Mouse (Mus musculus): Measurements from ENCODE around the gene Ccdc186. TPM values are rescaled to one million over a fixed set of nuclear protein-coding genes. Genes with fewer than 3 reads are reported as not detected.

Ccdc186 gene
- total and polyA plus RNA-seq, 3 experiments: 2.2 to 7.5 (median 3.4) TPM

GRCm38 (mm10) chr19:56826047-56826631, 4.1 kb upstream of the Ccdc186 start, which contains the start of gene Tdrd1:
Gene Tdrd1 (plus strand): TSS chr19:56826209.
- Histone ChIP-seq H3K9me3 (replicated peaks; ENCODE audit: low read length) (no peaks in the 10 kb centered on the region), H3K27ac (ENCODE audit: insufficient read depth, low read depth) (no peak within 1 kb of the TSS), H3K36me3 (replicated peaks in 1 of 2; ENCODE audit: control insufficient read depth in 1 of 2, insufficient read depth in 1 of 2, low read length in 1 of 2) (no peaks in the 10 kb centered on the region), H3K4me2 (ENCODE audit: insufficient read depth, low read depth, poor library complexity, severe bottlenecking) (no peak within 1 kb of the TSS), H3K79me2 (replicated peaks; ENCODE audit: control insufficient read depth, extremely low read depth, insufficient read depth, poor library complexity, severe bottlenecking) (0 out of 2 replicates have a peak, but pooled peaks cover 6% of the 10 kb centered on the region), H3K4me1 (ENCODE audit: control insufficient read depth in 1 of 2, insufficient read depth in 2 of 2) (peaks cover 0 to 7% of the 10 kb centered on the region in 2 experiments; a peak in 2 of 4 replicates), H3K9ac (ENCODE audit: insufficient read depth, low read depth) (no peak within 1 kb of the TSS), H3K4me3 (replicated peaks in 1 of 3; ENCODE audit: low read depth in 2 of 3, low read length in 2 of 3, poor library complexity in 1 of 3) (no peak within 1 kb of the TSS), H3K27me3 (replicated peaks) (peaks cover 2% of the 10 kb centered on the region)
- dilution Hi-C loops (cut with MboI; ENCODE audit: extremely low pct_ligation_motif_present, extremely low pct_unique_long_range_greater_than_20kb, low sequenced_read_pairs): no loop called here
- TF ChIP-seq IRF4 (IDR thresholded peaks at IDR 0.05; ENCODE audit: low read depth, low read length) (no peak), ETS1 (conservative IDR thresholded peaks at IDR 0.05; ENCODE audit: low read depth, low read length) (no peak), TCF12 (IDR thresholded peaks at IDR 0.05; ENCODE audit: low read depth, low read length) (no peak), UBTF (IDR thresholded peaks at IDR 0.05; ENCODE audit: low read depth, low read length) (no peak), ZC3H11A (IDR thresholded peaks at IDR 0.05; ENCODE audit: low read depth, low read length) (no peak), CTCF (conservative IDR thresholded peaks at IDR 0.05 in 1 of 2, IDR thresholded peaks at IDR 0.05 in 1 of 2; ENCODE audit: low read depth in 2 of 2, low read length in 2 of 2) (no peak), NRF1 (IDR thresholded peaks at IDR 0.05; ENCODE audit: low read depth, low read length) (no peak), KAT2A (IDR thresholded peaks at IDR 0.05; ENCODE audit: insufficient replicate concordance, low read length) (no peak), ELF1 (IDR thresholded peaks at IDR 0.05; ENCODE audit: low read depth, low read length) (no peak), EP300 (IDR thresholded peaks at IDR 0.05; ENCODE audit: low read length) (no peak), PAX5 (IDR thresholded peaks at IDR 0.05; ENCODE audit: low read length) (no peak), USF2 (conservative IDR thresholded peaks at IDR 0.05; ENCODE audit: low read depth, low read length) (no peak), USF1 (IDR thresholded peaks at IDR 0.05; ENCODE audit: low read depth, low read length) (no peak), BHLHE40 (IDR thresholded peaks at IDR 0.05; ENCODE audit: low read depth, low read length) (no peak), E2F4 (IDR thresholded peaks at IDR 0.05; ENCODE audit: insufficient replicate concordance, low read depth, low read length) (no peak)
- in situ Hi-C loops (cut with MboI; ENCODE audit: low pct_ligation_motif_present, low pct_unique_long_range_greater_than_20kb, low sequenced_read_pairs): no loop called here
- DNase-seq (ENCODE audit: extremely low read depth): no peak

GRCm38 (mm10) chr19:56822448-56822836, 452 bp upstream of the Ccdc186 start:
- TF ChIP-seq ZNF384 (IDR thresholded peaks at IDR 0.05; ENCODE audit: low read depth, low read length) (no peak), ZMIZ1 (IDR thresholded peaks at IDR 0.05; ENCODE audit: low read depth, low read length) (no peak), ZKSCAN1 (IDR thresholded peaks at IDR 0.05; ENCODE audit: borderline replicate concordance, low read depth, low read length) (no peak), ZC3H11A (IDR thresholded peaks at IDR 0.05; ENCODE audit: low read depth, low read length) (no peak), KAT2A (IDR thresholded peaks at IDR 0.05; ENCODE audit: insufficient replicate concordance, low read length) (0 out of 2 replicates have a peak, but pooled peaks have one; percentile 7), POLR2A (IDR thresholded peaks at IDR 0.05; ENCODE audit: low read depth, low read length) (no peak), BHLHE40 (IDR thresholded peaks at IDR 0.05; ENCODE audit: low read depth, low read length) (no peak), GABPA (IDR thresholded peaks at IDR 0.05; ENCODE audit: insufficient replicate concordance, low read depth, low read length) (no peak), MXI1 (IDR thresholded peaks at IDR 0.05; ENCODE audit: low read depth, low read length) (no peak), CHD2 (IDR thresholded peaks at IDR 0.05; ENCODE audit: low read length) (no peak; the same call in 1 of the 2 replicates), NELFE (IDR thresholded peaks at IDR 0.05; ENCODE audit: low read depth, low read length) (no peak), MEF2A (IDR thresholded peaks at IDR 0.05; ENCODE audit: borderline replicate concordance, low read depth, low read length) (no peak), SIN3A (IDR thresholded peaks at IDR 0.05; ENCODE audit: low read length) (no peak), MAFK (IDR thresholded peaks at IDR 0.05; ENCODE audit: insufficient replicate concordance, low read length) (no peak), MYC (IDR thresholded peaks at IDR 0.05; ENCODE audit: low read depth, low read length) (no peak), POLR2AphosphoS2 (IDR thresholded peaks at IDR 0.05; ENCODE audit: low read depth, low read length) (no peak), MAX (IDR thresholded peaks at IDR 0.05; ENCODE audit: low read length) (no peak), IRF4 (IDR thresholded peaks at IDR 0.05; ENCODE audit: low read depth, low read length) (0 out of 2 replicates have a peak, but pooled peaks have one; percentile 1), E2F4 (IDR thresholded peaks at IDR 0.05; ENCODE audit: insufficient replicate concordance, low read depth, low read length) (no peak), RAD21 (IDR thresholded peaks at IDR 0.05; ENCODE audit: low read depth, low read length) (no peak), USF2 (conservative IDR thresholded peaks at IDR 0.05; ENCODE audit: low read depth, low read length) (no peak), NRF1 (IDR thresholded peaks at IDR 0.05; ENCODE audit: low read depth, low read length) (no peak), ELF1 (IDR thresholded peaks at IDR 0.05; ENCODE audit: low read depth, low read length) (0 out of 2 replicates have a peak, but pooled peaks have one; percentile 4), SMC3 (IDR thresholded peaks at IDR 0.05; ENCODE audit: low read depth, low read length) (no peak)
- dilution Hi-C loops (cut with MboI; ENCODE audit: extremely low pct_ligation_motif_present, extremely low pct_unique_long_range_greater_than_20kb, low sequenced_read_pairs) (no loop called here), in situ Hi-C loops (cut with MboI; ENCODE audit: low pct_ligation_motif_present, low pct_unique_long_range_greater_than_20kb, low sequenced_read_pairs) (no loop called here)
- Histone ChIP-seq H3K79me2 (replicated peaks; ENCODE audit: control insufficient read depth, extremely low read depth, insufficient read depth, poor library complexity, severe bottlenecking) (peaks cover 6% of the 10 kb centered on the region; the same call in 1 of the 2 replicates), H3K27me3 (replicated peaks) (peaks cover 2% of the 10 kb centered on the region), H3K4me1 (ENCODE audit: control insufficient read depth in 1 of 2, insufficient read depth in 2 of 2) (peaks cover 2 to 27% of the 10 kb centered on the region in 2 experiments; a peak in 2 of 4 replicates), H3K4me2 (ENCODE audit: insufficient read depth, low read depth, poor library complexity, severe bottlenecking) (peak overlapping the region; percentile 91; the same call in 1 of the 2 replicates), H3K4me3 (replicated peaks in 1 of 3; ENCODE audit: low read depth in 2 of 3, low read length in 2 of 3, poor library complexity in 1 of 3) (peak overlapping the region; percentile 13 to 98 (median 42)), H3K27ac (ENCODE audit: insufficient read depth, low read depth) (no peak overlapping the region), H3K9me3 (replicated peaks; ENCODE audit: low read length) (no peaks in the 10 kb centered on the region), H3K36me3 (replicated peaks in 1 of 2; ENCODE audit: control insufficient read depth in 1 of 2, insufficient read depth in 1 of 2, low read length in 1 of 2) (peaks cover 0 to 8% of the 10 kb centered on the region in 2 experiments), H3K9ac (ENCODE audit: insufficient read depth, low read depth) (no peak overlapping the region)
- no peak for DNase-seq (ENCODE audit: extremely low read depth)

Data from CH12.LX (cell line).